Mouse (Mus musculus): ENCODE measurements around the gene Sash1.

GRCm38 (mm10) chr10:8747450-8748212 lies 138.2 kb downstream of the Sash1 start:
- TF ChIP-seq CTCF (IDR thresholded peaks at IDR 0.05; ENCODE audit: low read depth, low read length) (no peak), POLR2A (IDR thresholded peaks at IDR 0.05; ENCODE audit: insufficient read depth, low read length) (no peak)

Data from ES-Bruce4 (cell line).